Mouse (Mus musculus): ENCODE measurements around the gene Wdfy3. TPM values are rescaled to one million over a fixed set of nuclear protein-coding genes. Genes with fewer than 3 reads are reported as not detected.

Gene Wdfy3
- total and polyA plus RNA-seq, 2 experiments from 2014 or later = 18.2 to 89.2 TPM

DNA sequence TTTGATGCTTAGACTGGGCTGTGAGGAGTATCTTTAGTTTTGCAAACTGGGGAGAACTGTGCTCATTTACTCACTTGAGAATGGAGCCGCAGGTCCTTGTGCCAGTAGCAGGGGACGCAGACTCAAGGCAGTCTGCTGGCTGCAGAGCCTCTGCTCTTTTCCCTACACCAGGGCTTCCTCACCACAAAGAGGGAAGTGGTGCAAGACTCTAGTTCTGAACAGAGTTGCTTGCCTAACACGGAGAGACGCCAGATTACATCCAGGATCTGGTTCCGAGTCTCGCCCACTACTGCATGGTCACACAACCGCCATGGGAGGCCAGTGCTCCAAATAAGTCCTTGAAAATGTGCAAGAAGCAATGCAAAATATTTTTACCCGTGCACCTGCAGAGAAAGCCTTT is 36.4 kb downstream of the Wdfy3 start:
- Histone ChIP-seq H3K4me2 (ENCODE audit: low read depth, low read length, poor library complexity, severe bottlenecking) (no peak overlapping the region), H3K27ac (ENCODE audit: low read depth, low read length) (no peak overlapping the region), H3K27me3 (ENCODE audit: insufficient read depth, low read length) (no peaks in the 10 kb centered on the region), H3K9me3 (ENCODE audit: low read length) (no peaks in the 10 kb centered on the region), H3K4me3 (ENCODE audit: low read depth, low read length) (no peak overlapping the region), H3K9ac (replicated peaks; ENCODE audit: low read length, poor library complexity, severe bottlenecking) (no peak overlapping the region), H3K4me1 (ENCODE audit: insufficient read depth, low read length) (no peaks in the 10 kb centered on the region), H3K36me3 (ENCODE audit: insufficient read depth, low read length) (peaks cover 39% of the 10 kb centered on the region)
- ATAC-seq (ENCODE audit: low FRiP score) = no peak
- DNase-seq (ENCODE audit: low spot score) = no peak
- TF ChIP-seq CTCF (IDR thresholded peaks at IDR 0.05) = no peak
- 95% methylated on average over 8 of the region's 8 CpGs for WGBS

DNA sequence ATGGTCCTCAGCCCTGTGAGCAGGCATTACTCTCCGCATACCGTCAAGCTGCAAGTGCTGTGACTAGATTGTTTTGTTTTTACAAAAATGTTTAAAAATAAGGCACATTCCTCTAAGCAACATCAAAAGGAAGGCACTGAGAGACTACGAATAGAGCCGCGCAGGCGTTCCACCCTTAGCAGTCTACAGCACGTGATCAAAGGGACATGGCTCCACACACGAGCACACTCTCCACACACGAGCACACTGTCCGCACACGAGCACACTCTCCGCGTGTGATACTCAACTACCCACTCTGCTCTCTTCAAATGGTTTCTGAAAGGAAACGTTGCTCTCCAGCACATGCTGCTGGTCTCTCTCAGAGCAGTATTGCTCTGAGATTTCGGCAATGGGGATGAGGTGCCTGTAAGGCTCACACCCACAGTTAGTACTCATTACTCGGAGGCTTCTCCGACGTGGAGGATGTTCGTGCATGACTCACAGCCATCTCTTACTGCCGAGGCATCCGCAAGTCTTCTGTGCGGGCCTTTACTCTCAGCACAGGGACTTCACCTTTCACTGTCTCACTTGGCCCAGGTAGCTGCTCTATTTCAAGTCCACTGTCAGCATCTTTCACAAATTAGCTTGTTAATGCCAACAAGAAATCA is 37.0 kb downstream of the Wdfy3 start:
- no peak for TF ChIP-seq CTCF (IDR thresholded peaks at IDR 0.05)
- ATAC-seq (ENCODE audit: low FRiP score) (no peak), DNase-seq (ENCODE audit: low spot score) (no peak)
- whole genome bisulfite sequencing = 77% methylated on average over 22 of the region's 22 CpGs
- H3K9me3 ChIP-seq (ENCODE audit: low read length) = no peaks in the 10 kb centered on the region
- peaks cover 39% of the 10 kb centered on the region for H3K36me3 ChIP-seq (ENCODE audit: insufficient read depth, low read length)
- no peaks in the 10 kb centered on the region for H3K27me3 ChIP-seq (ENCODE audit: insufficient read depth, low read length)
- no peak overlapping the region for H3K4me3 ChIP-seq (ENCODE audit: low read depth, low read length)
- H3K27ac ChIP-seq (ENCODE audit: low read depth, low read length) = no peak overlapping the region
- no peak overlapping the region for H3K4me2 ChIP-seq (ENCODE audit: low read depth, low read length, poor library complexity, severe bottlenecking)
- no peak overlapping the region for H3K9ac ChIP-seq (replicated peaks; ENCODE audit: low read length, poor library complexity, severe bottlenecking)
- H3K4me1 ChIP-seq (ENCODE audit: insufficient read depth, low read length) = no peaks in the 10 kb centered on the region

GRCm38 (mm10) chr5:102032191-102032590 is 37.5 kb downstream of the Wdfy3 start:
- DNase-seq (ENCODE audit: low spot score) (no peak), ATAC-seq (ENCODE audit: low FRiP score) (no peak)
- H3K4me1 ChIP-seq (ENCODE audit: insufficient read depth, low read length) = no peaks in the 10 kb centered on the region
- no peaks in the 10 kb centered on the region for H3K9me3 ChIP-seq (ENCODE audit: low read length)
- no peak overlapping the region for H3K9ac ChIP-seq (replicated peaks; ENCODE audit: low read length, poor library complexity, severe bottlenecking)
- no peak for TF ChIP-seq CTCF (IDR thresholded peaks at IDR 0.05)
- H3K4me3 ChIP-seq (ENCODE audit: low read depth, low read length) = no peak overlapping the region
- H3K27me3 ChIP-seq (ENCODE audit: insufficient read depth, low read length) = no peaks in the 10 kb centered on the region
- H3K4me2 ChIP-seq (ENCODE audit: low read depth, low read length, poor library complexity, severe bottlenecking) = no peak overlapping the region
- 48% methylated on average over 3 of the region's 3 CpGs for WGBS
- H3K36me3 ChIP-seq (ENCODE audit: insufficient read depth, low read length) = peaks cover 39% of the 10 kb centered on the region
- no peak overlapping the region for H3K27ac ChIP-seq (ENCODE audit: low read depth, low read length)

DNA sequence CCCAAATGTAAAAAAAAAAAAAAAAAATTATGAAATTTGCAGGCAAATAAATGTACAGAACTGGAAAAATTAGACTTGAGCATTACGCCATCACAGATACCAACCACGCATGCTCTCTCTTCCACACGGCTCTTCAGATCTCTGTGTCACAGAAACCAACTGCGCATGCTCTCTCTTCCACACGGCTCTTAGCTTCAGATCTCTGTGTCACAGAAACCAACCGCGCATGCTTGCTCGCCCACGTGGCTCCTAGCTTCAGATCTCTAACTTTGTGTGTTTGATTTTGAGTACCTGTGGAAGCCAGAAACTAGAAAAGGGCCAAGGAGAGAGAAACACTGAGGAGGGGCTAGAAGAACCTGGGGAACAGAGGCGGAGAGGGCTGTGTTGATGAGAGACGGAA is 46.3 kb downstream of the Wdfy3 start:
- no peak overlapping the region for H3K27ac ChIP-seq (ENCODE audit: low read depth, low read length)

DNA sequence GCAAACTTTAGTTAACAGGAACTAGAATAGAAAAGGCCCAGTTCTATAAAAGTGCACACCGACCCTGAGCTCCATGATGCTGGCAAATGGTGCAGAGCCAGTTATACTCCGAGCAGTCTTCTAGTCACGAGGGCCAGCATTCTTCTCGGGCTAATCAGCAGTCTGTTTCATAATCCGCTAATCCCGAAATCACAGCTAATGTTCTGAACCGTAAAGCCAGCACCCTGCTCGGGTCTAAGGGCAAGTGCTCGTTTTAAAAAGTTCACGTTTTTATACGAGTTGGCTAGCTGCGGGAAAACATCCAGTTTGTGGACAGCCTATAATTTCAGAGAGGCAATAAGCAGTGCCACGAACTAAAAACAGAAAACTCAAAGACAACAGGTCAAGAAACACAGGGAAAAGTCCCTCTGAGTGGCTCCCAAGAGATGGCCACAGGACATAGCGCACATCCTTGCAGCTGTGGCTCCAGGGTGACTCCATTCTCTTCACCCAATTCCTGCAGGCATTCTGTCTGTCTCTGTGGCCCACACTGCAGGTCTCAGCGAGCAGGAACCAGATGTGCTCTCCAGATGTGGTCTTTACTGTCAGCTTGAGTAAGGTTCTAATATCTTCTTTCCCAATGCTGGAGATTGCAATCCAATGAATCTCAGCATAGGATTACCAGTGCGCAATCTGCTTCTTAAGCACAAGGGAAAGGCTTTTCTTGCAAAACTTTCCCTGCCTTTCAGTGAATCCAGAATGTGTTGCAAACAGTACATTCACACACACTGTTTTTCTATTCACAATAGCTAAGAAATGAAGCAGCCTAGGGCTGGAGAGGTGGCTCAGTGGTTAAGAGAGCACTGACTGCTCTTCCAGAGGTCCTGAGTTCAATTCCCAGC is 47.5 kb downstream of the Wdfy3 start:
- DNase-seq (ENCODE audit: low spot score) (no peak), ATAC-seq (ENCODE audit: low FRiP score) (no peak)
- no peak overlapping the region for H3K27ac ChIP-seq (ENCODE audit: low read depth, low read length)
- H3K4me2 ChIP-seq (ENCODE audit: low read depth, low read length, poor library complexity, severe bottlenecking) = no peak overlapping the region
- no peaks in the 10 kb centered on the region for H3K27me3 ChIP-seq (ENCODE audit: insufficient read depth, low read length)
- WGBS = 80% methylated on average over 16 of the region's 16 CpGs
- TF ChIP-seq CTCF (IDR thresholded peaks at IDR 0.05) = no peak
- no peak overlapping the region for H3K4me3 ChIP-seq (ENCODE audit: low read depth, low read length)
- H3K9ac ChIP-seq (replicated peaks; ENCODE audit: low read length, poor library complexity, severe bottlenecking) = no peak overlapping the region
- H3K4me1 ChIP-seq (ENCODE audit: insufficient read depth, low read length) = no peaks in the 10 kb centered on the region
- peaks cover 6% of the 10 kb centered on the region for H3K36me3 ChIP-seq (ENCODE audit: insufficient read depth, low read length)
- H3K9me3 ChIP-seq (ENCODE audit: low read length) = no peaks in the 10 kb centered on the region

More for the DNA sequence above, 46.3 kb downstream of the Wdfy3 start:
- ATAC-seq (ENCODE audit: low FRiP score) (no peak), DNase-seq (ENCODE audit: low spot score) (no peak)
- no peaks in the 10 kb centered on the region for H3K9me3 ChIP-seq (ENCODE audit: low read length)
- 96% methylated on average over 11 of the region's 11 CpGs for WGBS
- no peak overlapping the region for H3K4me2 ChIP-seq (ENCODE audit: low read depth, low read length, poor library complexity, severe bottlenecking)
- H3K4me1 ChIP-seq (ENCODE audit: insufficient read depth, low read length) = no peaks in the 10 kb centered on the region
- H3K9ac ChIP-seq (replicated peaks; ENCODE audit: low read length, poor library complexity, severe bottlenecking) = no peak overlapping the region
- no peak for TF ChIP-seq CTCF (IDR thresholded peaks at IDR 0.05)
- H3K36me3 ChIP-seq (ENCODE audit: insufficient read depth, low read length) = peaks cover 6% of the 10 kb centered on the region
- no peaks in the 10 kb centered on the region for H3K27me3 ChIP-seq (ENCODE audit: insufficient read depth, low read length)
- no peak overlapping the region for H3K4me3 ChIP-seq (ENCODE audit: low read depth, low read length)

- DNase-seq (ENCODE audit: low spot score) (peak; percentile 60), ATAC-seq (ENCODE audit: low FRiP score) (0 out of 2 replicates have a peak, but pooled peaks have one; percentile 23)
- Histone ChIP-seq H3K27me3 (ENCODE audit: insufficient read depth, low read length) (no peaks in the 10 kb centered on the region), H3K4me1 (ENCODE audit: insufficient read depth, low read length) (no peaks in the 10 kb centered on the region), H3K27ac (ENCODE audit: low read depth, low read length) (no peak overlapping the region), H3K36me3 (ENCODE audit: insufficient read depth, low read length) (0 out of 2 replicates have a peak, but pooled peaks cover 3% of the 10 kb centered on the region), H3K4me2 (ENCODE audit: low read depth, low read length, poor library complexity, severe bottlenecking) (no peak overlapping the region), H3K9ac (replicated peaks; ENCODE audit: low read length, poor library complexity, severe bottlenecking) (no peak overlapping the region), H3K9me3 (ENCODE audit: low read length) (no peaks in the 10 kb centered on the region), H3K4me3 (ENCODE audit: low read depth, low read length) (no peak overlapping the region)
- no peak for TF ChIP-seq CTCF (IDR thresholded peaks at IDR 0.05)
- WGBS = 64% methylated on average over 8 of the region's 8 CpGs
Observed at GRCm38 (mm10) chr5:102014235-102014634, 55.5 kb downstream of the Wdfy3 start.
